In the genomic region with DNA sequence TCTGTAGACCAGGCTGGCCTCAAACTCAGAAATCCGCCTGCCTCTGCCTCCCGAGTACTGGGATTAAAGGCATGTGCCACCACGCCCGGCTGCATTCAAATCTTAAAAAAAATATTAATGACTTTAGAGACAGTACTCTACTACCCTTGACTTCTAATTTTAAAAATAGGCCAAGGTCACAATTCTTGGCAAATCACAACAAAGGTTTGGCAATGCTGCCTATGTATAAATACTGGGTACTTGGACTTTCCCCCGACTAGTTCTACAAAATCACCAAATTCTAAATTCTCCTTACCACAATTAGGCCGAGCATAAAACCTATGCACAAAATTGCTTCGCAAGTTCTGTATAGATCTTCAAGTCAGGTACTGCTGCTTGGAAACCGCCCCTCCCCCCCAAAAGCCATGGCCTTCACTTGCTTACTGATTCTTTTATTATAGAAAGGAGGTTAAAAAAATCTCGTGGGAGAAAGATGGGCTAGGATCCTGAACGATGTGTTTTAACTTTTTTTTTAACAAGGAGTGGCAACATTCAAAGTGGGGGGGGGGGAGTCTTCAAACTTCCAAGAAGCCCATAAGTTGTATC, we compare ENCODE assay signal across 8 mouse cellular contexts. TPM values are rescaled to one million over a fixed set of nuclear protein-coding genes. Genes with fewer than 3 reads are reported as not detected.
DNase-seq lines count a peak whose midpoint lies in the region; ATAC-seq lines count a peak whose summit lies in the region.

No protein-coding gene starts in this region.

- ATAC-seq in erythroblast, adult 5-6 weeks (replicated peaks; ENCODE audit: low FRiP score, poor library complexity, severe bottlenecking): no peak
- no peak for ATAC-seq in hindbrain, embryonic 13.5 days (ENCODE audit: low FRiP score)
- ATAC-seq in liver, embryonic 13.5 days (ENCODE audit: low read depth): no peak
- ATAC-seq in megakaryocyte progenitor cell, adult 5-6 weeks (replicated peaks; ENCODE audit: poor library complexity): no peak

- H3K4me2 ChIP-seq in hindbrain, embryonic 13.5 days: peak overlapping the region; percentile 95
- H3K4me2 ChIP-seq in liver, embryonic 13.5 days: peak overlapping the region; percentile 92

- H3K36me3 ChIP-seq in erythroblast, embryonic 14.5 days (ENCODE audit: control insufficient read depth): peaks cover 12% of the 10 kb centered on the region
- H3K36me3 ChIP-seq in hindbrain, embryonic 13.5 days: no peaks in the 10 kb centered on the region
- no peaks in the 10 kb centered on the region for H3K36me3 ChIP-seq in liver, embryonic 13.5 days

- H3K9me3 ChIP-seq in erythroblast, embryonic 14.5 days (ENCODE audit: control insufficient read depth, low read length): no peaks in the 10 kb centered on the region
- H3K9me3 ChIP-seq in hindbrain, embryonic 13.5 days: no peaks in the 10 kb centered on the region
- H3K9me3 ChIP-seq in liver, embryonic 13.5 days (replicated peaks): no peaks in the 10 kb centered on the region

- H3K4me3 ChIP-seq in erythroblast, embryonic 14.5 days (replicated peaks): peak overlapping the region; percentile 93
- H3K4me3 ChIP-seq in brown adipose tissue, adult 24 weeks (ENCODE audit: insufficient read depth, low read depth, low read length): peak overlapping the region; percentile 88
- H3K4me3 ChIP-seq in hindbrain, embryonic 13.5 days: peak overlapping the region; percentile 84; the same call in 1 of the 2 replicates
- peak overlapping the region; percentile 93 for H3K4me3 ChIP-seq in liver, embryonic 13.5 days (replicated peaks)

- DNase-seq in liver, embryonic 13.5 days: no peak
- no peak for DNase-seq in urinary bladder, postnatal 25 days (ENCODE audit: low spot score)
- DNase-seq in ovary, postnatal 14 days (ENCODE audit: low spot score): no peak

- peak overlapping the region; percentile 88 for H3K27ac ChIP-seq in brown adipose tissue, adult 24 weeks (replicated peaks; ENCODE audit: low read depth, low read length)
- H3K27ac ChIP-seq in hindbrain, embryonic 13.5 days: no peak overlapping the region
- peak overlapping the region; percentile 93; the same call in 1 of the 2 replicates for H3K27ac ChIP-seq in liver, embryonic 13.5 days

- WGBS in hindbrain, embryonic 13.5 days: 81% methylated on average over 10 of the region's 10 CpGs
- WGBS in liver, embryonic 13.5 days (ENCODE audit: insufficient replicate concordance): 75% methylated on average over 10 of the region's 10 CpGs

- peaks cover 36% of the 10 kb centered on the region for H3K4me1 ChIP-seq in erythroblast, embryonic 14.5 days (ENCODE audit: control insufficient read depth)
- peaks cover 2% of the 10 kb centered on the region; the same call in 1 of the 2 replicates for H3K4me1 ChIP-seq in brown adipose tissue, adult 24 weeks (ENCODE audit: control insufficient read depth, insufficient read depth, insufficient read length, low read length)
- H3K4me1 ChIP-seq in hindbrain, embryonic 13.5 days (replicated peaks): peaks cover 13% of the 10 kb centered on the region; the same call in 1 of the 2 replicates
- H3K4me1 ChIP-seq in liver, embryonic 13.5 days (replicated peaks): peaks cover 27% of the 10 kb centered on the region

- peaks cover 14% of the 10 kb centered on the region for H3K27me3 ChIP-seq in erythroblast, embryonic 14.5 days (ENCODE audit: control insufficient read depth)
- peaks cover 29% of the 10 kb centered on the region for H3K27me3 ChIP-seq in hindbrain, embryonic 13.5 days
- peaks cover 16% of the 10 kb centered on the region; the same call in 1 of the 2 replicates for H3K27me3 ChIP-seq in liver, embryonic 13.5 days

- no peak overlapping the region for H3K9ac ChIP-seq in hindbrain, embryonic 13.5 days
- peak overlapping the region; percentile 95 for H3K9ac ChIP-seq in liver, embryonic 13.5 days

RNA-seq across cellular contexts. Expression of a gene that starts 1.3 kb away (rescaled TPM):
- 4.5 and 5.3 TPM in 2 replicates for polyA plus RNA-seq in erythroblast, embryonic 14.5 days (2012)
- 37.2 and 39.2 TPM in 2 replicates for total RNA-seq in erythroblast, adult 5-6 weeks (2015; ENCODE audit: low replicate concordance)
- 14.1 and 32.3 TPM in 2 replicates for total RNA-seq in erythroblast, adult 5-6 weeks (2017; ENCODE audit: low replicate concordance)
- polyA plus RNA-seq in brown adipose tissue, adult 24 weeks (2012; ENCODE audit: insufficient read depth, insufficient read length, missing spikeins): 1,767 and 2,276 TPM in 2 replicates
- 95.5 and 104 TPM in 2 replicates for polyA plus RNA-seq in hindbrain, embryonic 13.5 days (2015; fragmentation: Nextera tagmentation; extraction: Ambion mirVana)
- polyA plus RNA-seq in liver, embryonic 13.5 days (2015; fragmentation: Nextera tagmentation; extraction: Ambion mirVana): 173 and 203 TPM in 2 replicates
- total RNA-seq in megakaryocyte progenitor cell, adult 5-6 weeks (2015): 151 and 155 TPM in 2 replicates
- total RNA-seq in megakaryocyte progenitor cell, adult 5-6 weeks (2017): 58.1 and 83.2 TPM in 2 replicates

RNA-seq across cellular contexts. Expression of a gene that starts 27.7 kb away (rescaled TPM):
- not detected in 2 replicates for polyA plus RNA-seq in erythroblast, embryonic 14.5 days (2012)
- total RNA-seq in erythroblast, adult 5-6 weeks (2015; ENCODE audit: low replicate concordance): not detected in 2 replicates
- total RNA-seq in erythroblast, adult 5-6 weeks (2017; ENCODE audit: low replicate concordance): not detected in 2 replicates
- polyA plus RNA-seq in brown adipose tissue, adult 24 weeks (2012; ENCODE audit: insufficient read depth, insufficient read length, missing spikeins): not detected in 2 replicates
- polyA plus RNA-seq in hindbrain, embryonic 13.5 days (2015; fragmentation: Nextera tagmentation; extraction: Ambion mirVana): 11.3 and 12.2 TPM in 2 replicates
- polyA plus RNA-seq in liver, embryonic 13.5 days (2015; fragmentation: Nextera tagmentation; extraction: Ambion mirVana): 0.28 and 0.29 TPM in 2 replicates
- not detected in 2 replicates for total RNA-seq in megakaryocyte progenitor cell, adult 5-6 weeks (2015)
- total RNA-seq in megakaryocyte progenitor cell, adult 5-6 weeks (2017): not detected in 2 replicates

Comparison
In these comparisons a context has a peak if more than half of its experiments do, and no peak if none do; other contexts are left out.
1. RNA of a gene that starts 1.3 kb away (polyA plus RNA-seq): 1,767 to 2,276 TPM in brown adipose tissue, adult 24 weeks, 173 to 203 TPM in liver, embryonic 13.5 days and 95.5 to 104 TPM in hindbrain, embryonic 13.5 days; 4.5 to 5.3 TPM in erythroblast, embryonic 14.5 days; every median in the first group is over 10 times any median in the second.
2. Peak in every context shown above with its lines, with median percentiles within 50 percentile points of each other: H3K4me3 ChIP-seq.